Mouse (Mus musculus): ENCODE data around the gene Dcxr. TPM values are rescaled to one million over a fixed set of nuclear protein-coding genes. Genes with fewer than 3 reads are reported as not detected.
"Not testable (repeated sequence)": the region's sequence is repeated elsewhere in the genome, so short reads cannot be mapped to it uniquely, and the experiment has no call there.

The Dcxr gene
- polyA plus RNA-seq, 1 experiment from 2014 or later = 7.3 TPM

DNA sequence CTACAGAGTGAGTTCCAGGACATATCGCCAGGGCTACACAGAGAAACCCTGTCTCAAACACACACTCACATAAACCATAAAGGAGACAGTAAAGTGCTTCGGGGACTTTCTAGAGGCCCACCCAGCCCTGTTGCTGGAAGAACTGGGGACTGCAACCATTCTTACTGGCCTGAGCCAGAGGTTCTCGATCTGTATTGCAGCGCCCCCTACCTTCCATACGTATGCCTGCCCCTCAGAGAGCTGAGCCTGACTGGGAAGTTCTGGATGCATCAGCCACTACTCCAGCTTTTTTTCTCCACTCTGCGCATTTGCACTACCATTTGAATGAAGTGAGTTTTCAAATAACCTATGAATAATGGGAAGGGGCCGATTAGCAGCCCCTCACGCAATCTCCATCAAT lies 22.3 kb upstream of the Dcxr start:
- no peaks in the 10 kb centered on the region for H3K9me3 ChIP-seq
- H3K36me3 ChIP-seq = no peaks in the 10 kb centered on the region
- no peaks in the 10 kb centered on the region for H3K27me3 ChIP-seq
- H3K4me1 ChIP-seq (replicated peaks) = no peaks in the 10 kb centered on the region
- no peak overlapping the region for H3K27ac ChIP-seq
- no peak overlapping the region for H3K4me2 ChIP-seq (replicated peaks)
- no peak overlapping the region for H3K9ac ChIP-seq (replicated peaks)
- 56% methylated on average over 8 of the region's 8 CpGs for WGBS
- no peak for ATAC-seq
- H3K4me3 ChIP-seq (replicated peaks) = no peak overlapping the region

DNA sequence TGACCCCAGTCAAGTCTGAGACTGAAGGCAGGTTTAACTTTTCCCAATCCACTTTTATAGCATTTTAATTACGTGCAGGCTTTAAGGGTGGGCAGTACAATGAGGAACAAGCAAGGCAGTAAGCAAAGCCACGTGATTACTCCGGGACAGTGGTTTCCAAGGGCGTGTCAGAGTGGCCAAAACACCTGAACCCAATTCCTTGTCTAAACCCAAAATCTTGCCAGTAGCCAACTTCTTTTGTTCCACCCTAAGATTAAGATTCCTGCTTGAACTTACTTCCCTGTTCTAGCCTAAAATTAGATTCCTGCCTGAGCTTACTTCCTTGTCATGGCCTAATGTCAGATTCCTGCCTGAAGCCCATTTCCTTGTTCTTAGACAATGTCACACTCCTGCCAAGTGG lies 20.9 kb upstream of the Dcxr start:
- WGBS = 86% methylated on average over 4 of the region's 4 CpGs
- Histone ChIP-seq H3K4me3 (replicated peaks) (no peak overlapping the region), H3K4me1 (replicated peaks) (no peaks in the 10 kb centered on the region), H3K9me3 (no peaks in the 10 kb centered on the region), H3K9ac (replicated peaks) (no peak overlapping the region), H3K36me3 (no peaks in the 10 kb centered on the region), H3K27ac (no peak overlapping the region), H3K27me3 (no peaks in the 10 kb centered on the region), H3K4me2 (replicated peaks) (no peak overlapping the region)
- no peak for ATAC-seq

DNA sequence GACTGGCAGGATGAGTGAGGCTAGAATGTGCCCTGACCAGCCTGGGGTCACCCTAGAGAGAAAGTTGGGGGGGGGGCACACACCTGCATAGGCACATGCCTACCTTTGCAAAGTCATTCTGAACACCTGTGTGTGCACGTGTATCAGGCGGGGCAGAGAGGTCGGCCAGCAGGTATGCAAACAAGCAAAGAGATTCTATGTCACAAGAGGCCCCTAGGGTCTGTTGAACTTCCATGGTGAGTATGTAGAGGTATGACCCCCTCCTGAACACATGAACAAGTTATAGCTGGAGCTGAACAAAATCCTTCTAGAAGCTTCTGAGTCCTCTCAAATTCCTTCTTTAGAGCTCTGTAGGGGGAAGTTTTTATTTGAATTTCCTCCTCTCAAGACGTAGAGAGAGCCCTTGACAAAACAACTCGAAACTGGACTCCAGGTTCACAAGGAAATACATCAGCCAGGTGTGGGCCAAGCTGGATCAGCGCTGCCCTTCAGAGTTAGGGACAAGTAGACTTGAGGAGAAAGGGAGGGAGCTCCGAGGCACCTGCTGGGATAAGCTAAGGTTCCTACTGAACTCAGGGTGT lies 17.1 kb upstream of the Dcxr start:
- Histone ChIP-seq H3K27me3 (no peaks in the 10 kb centered on the region), H3K9me3 (no peaks in the 10 kb centered on the region), H3K9ac (replicated peaks) (no peak overlapping the region), H3K4me2 (replicated peaks) (no peak overlapping the region), H3K4me1 (replicated peaks) (no peaks in the 10 kb centered on the region), H3K4me3 (replicated peaks) (no peak overlapping the region), H3K36me3 (no peaks in the 10 kb centered on the region), H3K27ac (no peak overlapping the region)
- no peak for ATAC-seq
- WGBS = 81% methylated on average over 7 of the region's 7 CpGs

DNA sequence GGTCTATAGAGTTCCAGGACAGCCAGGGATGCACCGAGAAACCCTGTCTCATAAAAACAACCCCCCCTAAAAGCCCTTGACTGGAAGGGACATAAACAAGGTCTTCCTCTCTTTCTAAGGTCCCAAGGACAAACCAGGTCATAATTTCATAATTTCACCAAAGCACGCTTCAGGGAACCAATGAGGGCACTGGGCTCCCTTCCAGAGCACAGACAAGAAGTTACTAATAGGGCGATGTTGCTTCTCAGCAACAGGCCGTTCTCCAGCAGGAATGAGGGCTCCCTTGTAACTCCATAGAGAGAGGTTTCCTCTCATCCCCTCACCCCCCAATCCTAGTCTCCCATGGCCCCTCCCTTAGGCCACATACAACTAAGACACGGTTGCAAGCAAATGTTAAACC lies 13.9 kb upstream of the Dcxr start:
- Histone ChIP-seq H3K9ac (replicated peaks) (no peak overlapping the region), H3K9me3 (no peaks in the 10 kb centered on the region), H3K36me3 (no peaks in the 10 kb centered on the region), H3K4me2 (replicated peaks) (no peak overlapping the region), H3K4me1 (replicated peaks) (no peaks in the 10 kb centered on the region), H3K4me3 (replicated peaks) (no peak overlapping the region), H3K27ac (no peak overlapping the region), H3K27me3 (no peaks in the 10 kb centered on the region)
- no peak for ATAC-seq
- 88% methylated on average over 5 of the region's 5 CpGs for WGBS

DNA sequence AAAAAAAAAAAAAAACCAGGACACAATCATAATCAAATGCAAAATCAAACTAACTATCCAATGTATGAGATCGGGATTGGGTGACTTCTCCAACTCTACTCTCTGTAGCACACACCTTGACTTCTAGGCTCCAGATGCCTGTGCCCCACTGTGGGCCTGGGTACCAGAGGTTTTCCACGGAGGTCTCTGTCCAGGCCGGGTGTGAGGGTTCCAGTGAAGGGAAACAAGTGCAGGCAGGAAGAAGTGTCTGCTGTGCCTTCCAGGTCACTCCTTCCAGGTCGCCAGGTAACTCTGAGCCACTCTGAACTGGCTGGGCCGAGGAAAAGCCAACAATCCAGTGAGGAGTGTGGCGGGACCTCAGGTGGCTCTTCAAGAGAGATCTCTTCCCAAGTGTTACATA lies 9.3 kb upstream of the Dcxr start:
- Histone ChIP-seq H3K9ac (replicated peaks) (no peak overlapping the region), H3K27ac (no peak overlapping the region), H3K27me3 (peaks cover 7% of the 10 kb centered on the region; the same call in 1 of the 2 replicates), H3K36me3 (no peaks in the 10 kb centered on the region), H3K4me1 (replicated peaks) (no peaks in the 10 kb centered on the region), H3K4me3 (replicated peaks) (no peak overlapping the region), H3K9me3 (no peaks in the 10 kb centered on the region), H3K4me2 (replicated peaks) (no peak overlapping the region)
- ATAC-seq = no peak
- WGBS = 72% methylated on average over 6 of the region's 6 CpGs

DNA sequence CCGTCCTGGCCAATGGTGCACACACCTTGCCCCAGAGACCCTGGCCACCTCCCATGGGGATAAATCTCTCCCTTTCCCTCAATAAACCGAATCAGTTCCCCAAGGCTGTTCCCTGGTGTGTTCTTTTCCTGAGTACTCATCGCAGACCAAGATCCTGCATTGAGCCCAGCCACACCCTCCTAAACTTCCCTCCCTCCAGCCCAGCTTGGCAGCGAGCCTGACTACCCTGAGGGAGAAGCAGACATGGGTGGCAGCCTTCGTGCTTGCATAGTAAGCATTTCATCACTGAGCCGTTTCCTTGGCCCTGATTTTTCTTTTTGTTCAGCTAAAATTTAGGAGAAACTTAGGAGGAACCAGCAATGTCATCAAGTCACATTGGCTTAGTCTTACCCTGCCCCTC lies 6.4 kb upstream of the Dcxr start:
- WGBS = 66% methylated on average over 6 of the region's 6 CpGs
- Histone ChIP-seq H3K4me1 (replicated peaks) (0 out of 2 replicates have a peak, but pooled peaks cover 3% of the 10 kb centered on the region), H3K9me3 (no peaks in the 10 kb centered on the region), H3K36me3 (no peaks in the 10 kb centered on the region), H3K4me3 (replicated peaks) (no peak overlapping the region), H3K27ac (no peak overlapping the region), H3K9ac (replicated peaks) (no peak overlapping the region), H3K27me3 (peaks cover 25% of the 10 kb centered on the region), H3K4me2 (replicated peaks) (no peak overlapping the region)
- ATAC-seq = no peak

DNA sequence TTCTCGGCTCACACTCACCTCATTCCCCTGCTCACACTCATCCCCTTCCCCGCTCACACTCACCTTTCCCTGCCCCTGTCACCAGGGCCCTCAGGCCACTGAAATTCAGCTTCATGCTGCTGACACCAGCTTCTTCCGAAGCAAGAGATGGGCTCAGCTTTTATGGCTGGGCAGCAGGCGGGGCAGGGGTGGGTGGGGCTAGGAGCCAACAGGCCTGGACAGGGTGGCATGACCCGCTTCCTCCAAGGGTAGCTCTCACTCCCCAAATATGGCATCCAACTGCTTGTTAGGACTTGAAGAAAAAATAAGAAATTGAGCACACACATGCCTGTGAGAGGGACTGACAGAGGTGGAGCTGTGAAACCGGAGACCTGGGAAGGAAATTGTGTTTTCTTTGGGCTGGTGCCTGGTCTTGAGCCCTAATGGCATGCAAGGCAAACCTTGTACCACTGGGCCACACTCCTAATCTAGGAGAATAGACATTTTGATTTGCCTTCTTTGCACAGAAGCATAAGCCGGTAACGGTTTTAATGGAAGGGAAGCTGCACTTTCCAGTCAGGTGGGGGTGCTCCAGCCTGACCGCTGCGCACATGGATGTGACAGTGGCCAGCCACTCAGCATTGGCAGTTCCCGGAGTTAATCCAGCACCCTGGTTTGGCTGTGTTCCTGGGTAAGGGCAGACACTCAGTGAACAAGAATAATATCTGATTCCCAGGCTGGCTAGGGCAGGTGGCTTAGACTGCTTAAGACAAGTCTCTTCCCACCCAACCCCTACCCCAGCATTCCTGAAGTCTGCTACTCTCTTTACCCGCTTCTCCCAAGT lies 5.0 kb upstream of the Dcxr start, which contains the start of gene Cbr2:
Cbr2 (minus strand) TSS at position 257 of the 823 bp plus-strand sequence.
- Histone ChIP-seq H3K4me3 (replicated peaks) (no peak within 1 kb of the TSS), H3K4me1 (replicated peaks) (0 out of 2 replicates have a peak, but pooled peaks cover 4% of the 10 kb centered on the region), H3K4me2 (replicated peaks) (no peak within 1 kb of the TSS), H3K36me3 (no peaks in the 10 kb centered on the region), H3K27me3 (peaks cover 32% of the 10 kb centered on the region), H3K27ac (no peak within 1 kb of the TSS), H3K9me3 (no peaks in the 10 kb centered on the region), H3K9ac (replicated peaks) (no peak within 1 kb of the TSS)
- no peak for ATAC-seq
- 81% methylated on average over 12 of the region's 12 CpGs for WGBS

DNA sequence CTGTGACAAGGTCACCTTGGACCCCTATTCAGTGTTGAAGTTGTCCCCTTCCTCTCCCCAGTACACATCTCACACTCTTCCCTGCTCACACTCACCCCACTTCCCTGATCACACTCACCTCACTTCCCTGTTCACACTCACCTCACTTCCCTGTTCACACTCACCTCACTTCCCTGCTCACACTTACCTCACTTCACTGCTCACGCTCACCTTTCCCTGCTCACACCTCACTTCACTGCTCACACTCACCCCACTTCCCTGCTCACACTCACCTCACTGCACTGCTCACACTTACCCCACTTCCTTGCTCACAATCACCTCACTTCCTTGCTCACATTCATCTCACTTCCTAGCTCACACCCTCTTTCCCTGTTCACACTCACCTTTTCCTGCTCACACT lies 4.3 kb upstream of the Dcxr start:
- Histone ChIP-seq H3K4me3 (replicated peaks) (no peak overlapping the region), H3K27ac (no peak overlapping the region), H3K27me3 (peaks cover 32% of the 10 kb centered on the region), H3K9me3 (no peaks in the 10 kb centered on the region), H3K9ac (replicated peaks) (no peak overlapping the region), H3K4me1 (replicated peaks) (peaks cover 11% of the 10 kb centered on the region), H3K36me3 (no peaks in the 10 kb centered on the region), H3K4me2 (replicated peaks) (no peak overlapping the region)
- no peak for ATAC-seq
- 96% methylated on average over 1 of the region's 1 CpGs for whole genome bisulfite sequencing

DNA sequence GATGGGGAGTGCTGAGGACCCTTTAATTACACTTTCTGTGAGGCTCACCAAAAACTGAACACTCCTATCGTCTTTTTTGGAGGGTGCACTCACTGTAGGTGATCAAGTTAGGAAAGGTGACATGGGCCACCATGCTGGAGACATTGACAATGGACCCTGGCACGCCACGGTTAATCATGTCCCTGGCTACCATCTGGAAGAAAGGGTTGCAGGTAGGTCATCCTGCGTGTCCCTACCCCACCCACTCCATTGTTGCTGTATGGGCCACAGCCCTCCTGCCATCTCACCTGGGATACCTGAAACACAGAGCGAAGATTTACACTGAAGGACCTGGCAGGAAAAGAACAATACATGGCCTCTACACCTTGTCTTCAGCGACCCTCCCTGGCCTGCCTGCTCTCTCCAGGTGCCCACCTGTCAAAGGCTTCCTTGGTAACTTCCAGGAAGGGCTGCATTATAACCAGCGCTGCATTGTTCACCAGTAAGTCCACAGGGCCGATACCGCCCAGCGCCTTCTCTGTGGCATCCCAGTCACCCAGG lies 3.3 kb upstream of the Dcxr start:
- ATAC-seq = no peak
- Histone ChIP-seq H3K27me3 (peaks cover 42% of the 10 kb centered on the region), H3K9ac (replicated peaks) (no peak overlapping the region)

DNA sequence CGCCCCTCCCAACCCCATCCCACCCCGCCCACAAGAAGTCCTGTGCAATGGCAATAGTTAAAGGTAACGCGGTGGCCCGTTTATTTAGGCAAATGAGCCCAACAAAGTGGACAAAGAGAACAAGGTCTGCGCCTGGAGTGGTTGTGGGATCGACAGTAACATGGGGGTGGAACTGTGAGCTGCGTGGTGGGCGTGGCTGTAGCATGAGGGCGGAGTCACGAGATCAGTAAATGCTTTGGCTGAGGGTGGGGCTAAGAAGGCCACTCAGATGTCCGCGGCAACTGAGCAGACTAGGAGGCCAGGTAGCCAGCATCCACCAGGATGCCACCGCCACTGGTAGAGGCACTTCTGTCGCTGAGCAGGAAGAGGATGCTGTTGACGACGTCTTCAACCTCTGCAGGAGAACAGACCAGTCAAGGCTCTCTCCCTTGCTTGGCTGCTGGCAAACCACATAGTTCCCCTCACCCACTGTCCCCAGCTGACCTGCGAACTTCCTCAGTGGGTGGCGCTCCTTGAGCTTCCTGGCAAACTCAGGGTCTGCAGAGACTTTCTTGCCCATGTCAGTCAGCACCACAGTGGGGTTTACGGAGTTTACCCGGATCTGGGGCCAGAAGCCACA lies 2.5 kb upstream of the Dcxr start:
- not testable (repeated sequence) for ATAC-seq; H3K4me3 ChIP-seq (replicated peaks)
- peaks cover 43% of the 10 kb centered on the region for H3K27me3 ChIP-seq

More for the DNA sequence above, 3.3 kb upstream of the Dcxr start:
- Histone ChIP-seq H3K9me3 (no peaks in the 10 kb centered on the region), H3K4me3 (replicated peaks) (no peak overlapping the region), H3K4me1 (replicated peaks) (peaks cover 13% of the 10 kb centered on the region), H3K36me3 (no peaks in the 10 kb centered on the region), H3K27ac (no peak overlapping the region), H3K4me2 (replicated peaks) (no peak overlapping the region)
- 84% methylated on average over 10 of the region's 10 CpGs for WGBS

DNA sequence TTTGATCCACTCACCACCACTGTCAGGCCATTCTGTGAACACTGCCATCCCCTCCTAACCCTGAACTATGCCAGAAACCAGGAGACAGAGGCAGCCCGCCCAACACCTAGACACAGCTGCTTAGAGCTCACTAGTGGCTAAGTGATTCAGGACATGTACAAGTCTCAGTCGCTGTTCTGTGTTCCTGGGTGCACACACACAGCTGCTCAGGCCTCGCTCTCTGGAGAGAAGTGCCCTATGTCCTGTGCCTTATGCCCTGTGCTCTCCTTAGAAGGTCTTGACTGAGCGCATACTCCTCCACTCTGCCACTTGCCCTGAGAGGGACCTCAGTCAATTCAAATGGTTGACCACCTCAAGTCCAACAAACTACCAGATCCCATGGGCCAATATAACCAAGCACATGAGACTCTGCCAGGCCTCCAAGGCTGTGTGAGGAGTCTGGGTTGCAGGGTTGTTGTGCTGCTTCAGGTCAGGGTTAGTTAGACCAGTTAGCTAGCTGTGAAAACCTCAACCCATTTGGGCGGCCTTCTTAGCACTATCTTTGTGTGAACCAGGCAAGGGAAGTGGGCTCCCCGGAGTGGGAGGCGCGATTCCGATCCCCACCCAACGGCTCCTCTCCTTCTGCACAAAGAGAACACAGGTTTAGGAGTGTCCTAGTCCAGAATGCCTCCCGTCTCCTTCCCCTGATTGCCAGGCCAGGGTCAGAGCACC lies 1.6 kb upstream of the Dcxr start:
- Histone ChIP-seq H3K4me1 (replicated peaks) (peaks cover 13% of the 10 kb centered on the region), H3K4me3 (replicated peaks) (no peak overlapping the region), H3K4me2 (replicated peaks) (no peak overlapping the region), H3K27ac (no peak overlapping the region), H3K9ac (replicated peaks) (no peak overlapping the region), H3K36me3 (no peaks in the 10 kb centered on the region), H3K27me3 (peaks cover 43% of the 10 kb centered on the region), H3K9me3 (no peaks in the 10 kb centered on the region)
- WGBS = 68% methylated on average over 11 of the region's 11 CpGs
- no peak for ATAC-seq

More for the DNA sequence above, 2.5 kb upstream of the Dcxr start:
- H3K9ac ChIP-seq (replicated peaks); H3K9me3 ChIP-seq; H3K36me3 ChIP-seq; H3K27ac ChIP-seq: not testable (repeated sequence)
- 2% methylated on average over 18 of the region's 21 CpGs for WGBS
- Histone ChIP-seq H3K4me2 (replicated peaks) (peak overlapping the region; percentile 25; the same call in 1 of the 2 replicates), H3K4me1 (replicated peaks) (peaks cover 13% of the 10 kb centered on the region)
